Mouse (Mus musculus) limb, embryonic 14.5 days (tissue): ENCODE data around the gene Lmx1a. TPM values are rescaled to one million over a fixed set of nuclear protein-coding genes. Genes with fewer than 3 reads are reported as not detected.

Experiments
- ATAC-seq: fragments of 200-750 bp; cut with Nextera tagmentation; 2 replicates; pipeline ENCODE4 v1.8.0; 2017; ENCODE audit warnings: low read depth, moderate number of reproducible peaks, moderate TSS enrichment; ENCODE audit not compliant: low FRiP score
- DNase-seq: peaks from one replicate; pipeline ENCODE4 v3.0.0-alpha.2; 2015; ENCODE audit warnings: low spot score
- H3K27ac ChIP-seq: fragments of 300-500 bp; sonication (generic); replicated peaks from 2 replicates; pipeline ENCODE4 v1.5.1; 2014; ENCODE audit warnings: low read depth, mild to moderate bottlenecking, low read length, moderate library complexity, mixed read lengths
- H3K27me3 ChIP-seq: fragments of 300-500 bp; sonication (generic); 2 replicates; pipeline ENCODE4 v1.6.1; 2014; ENCODE audit warnings: low read length, mixed read lengths; ENCODE audit not compliant: control insufficient read depth, insufficient read depth
- H3K36me3 ChIP-seq: fragments of 300-500 bp; sonication (generic); 2 replicates; pipeline ENCODE4 v1.6.1; 2014; ENCODE audit warnings: mild to moderate bottlenecking, low read length, moderate library complexity, mixed read lengths; ENCODE audit not compliant: control insufficient read depth, insufficient read depth
- H3K4me1 ChIP-seq: fragments of 300-500 bp; sonication (generic); 2 replicates; pipeline ENCODE4 v1.6.1; 2014; ENCODE audit warnings: antibody characterized with exemption, low read length, mixed read lengths; ENCODE audit not compliant: control insufficient read depth, insufficient read depth
- H3K4me2 ChIP-seq: fragments of 300-500 bp; sonication (generic); replicated peaks from 2 replicates; pipeline ENCODE4 v1.6.1; 2014; ENCODE audit warnings: low read depth, mild to moderate bottlenecking, low read length, moderate library complexity; ENCODE audit not compliant: severe bottlenecking
- H3K4me3 ChIP-seq: fragments of 300-500 bp; sonication (generic); replicated peaks from 2 replicates; pipeline ENCODE4 v1.5.1; 2014; ENCODE audit warnings: low read length
- H3K9ac ChIP-seq: fragments of 300-500 bp; sonication (generic); 2 replicates; pipeline ENCODE4 v1.6.1; 2014; ENCODE audit warnings: mild to moderate bottlenecking, low read depth, low read length, moderate library complexity; ENCODE audit not compliant: severe bottlenecking
- H3K9me3 ChIP-seq: fragments of 300-500 bp; sonication (generic); 2 replicates; pipeline ENCODE4 v1.6.1; 2016; ENCODE audit warnings: low read length; ENCODE audit not compliant: control insufficient read depth
- POLR2A ChIP-seq: fragments of 200-500 bp; IDR thresholded peaks from 2 replicates; pipeline ENCODE4 v1.8.0; 2012; ENCODE audit warnings: inconsistent platforms, mild to moderate bottlenecking, moderate library complexity, borderline replicate concordance; ENCODE audit not compliant: insufficient read depth, insufficient read length; ENCODE audit errors: extremely low read depth
- WGBS: fragments of 180-500 bp; shearing (Covaris S2); extraction: QIAGEN DNeasy Blood & Tissue Kit; methylation state at CpG from one replicate; pipeline ENCODE4 v1.1.7; 2014; 5-methylcytosine and 5-hydroxymethylcytosine counted together
- polyA plus RNA-seq, 2 experiments: library from polyadenylated mRNA; depleted of rRNA in 1 of 2; stranded (reverse) in 1 of 2; unstranded in 1 of 2; fragments of >200 nt; fragmentation: Nextera tagmentation in 1 of 2; extraction: Ambion mirVana in 1 of 2; gene quantifications; 2 replicates each; pipeline versions ENCODE4 v1.2.1 to v1.2.3; 2012 to 2014

Gene Lmx1a
- polyA plus RNA-seq, 2 experiments, result 0.37 to 0.57 TPM

DNA sequence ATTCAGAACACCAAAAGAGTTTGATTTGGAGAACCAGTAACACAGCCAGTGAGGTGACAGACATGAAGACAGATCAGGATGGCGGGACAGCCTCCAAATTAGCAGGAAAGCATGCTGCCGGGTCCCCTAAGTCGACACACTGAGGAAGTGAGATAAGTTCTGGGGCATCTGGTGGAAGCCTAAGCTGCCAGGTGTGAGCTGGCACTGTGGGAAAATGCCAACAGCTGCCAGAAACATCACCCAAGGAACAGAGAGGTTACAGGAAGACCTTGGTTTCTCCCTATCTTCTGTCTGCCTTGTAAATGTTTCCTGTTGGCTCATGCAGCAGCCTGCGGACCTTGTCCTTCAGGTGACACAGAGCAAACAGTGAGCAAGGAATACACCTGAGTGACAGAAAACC is 122.1 kb downstream of the Lmx1a start:
- ATAC-seq, result no peak
- no peak for DNase-seq
- Histone ChIP-seq H3K36me3 (no peaks in the 10 kb centered on the region), H3K4me3 (no peak overlapping the region), H3K9me3 (no peaks in the 10 kb centered on the region), H3K27me3 (no peaks in the 10 kb centered on the region), H3K4me1 (no peaks in the 10 kb centered on the region), H3K4me2 (no peak overlapping the region), H3K27ac (no peak overlapping the region), H3K9ac (no peak overlapping the region)
- TF ChIP-seq POLR2A, result no peak
- WGBS, result 84% methylated on average over 4 of the region's 4 CpGs

DNA sequence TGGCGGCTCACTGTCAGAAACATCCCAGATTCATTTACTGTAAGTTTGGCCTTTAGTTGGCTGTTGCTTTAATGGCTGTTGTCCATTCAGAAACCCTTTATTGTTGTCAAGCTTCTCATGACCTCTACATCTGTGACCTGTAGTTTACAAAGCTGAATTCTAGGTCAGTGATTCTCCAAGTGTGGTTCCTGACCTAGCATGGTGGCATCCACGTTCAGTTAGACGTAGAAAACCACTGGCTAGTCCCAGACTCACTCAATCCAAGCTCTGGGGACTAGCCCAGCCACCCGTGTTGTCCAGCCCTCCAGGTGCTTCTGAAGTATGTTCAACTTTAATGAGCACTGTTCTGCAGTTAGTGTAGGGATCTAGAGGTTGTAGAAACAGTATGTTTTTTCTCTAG is 126.1 kb downstream of the Lmx1a start:
- H3K27ac ChIP-seq, result no peak overlapping the region
- no peak for TF ChIP-seq POLR2A
- 78% methylated on average over 4 of the region's 4 CpGs for WGBS
- no peaks in the 10 kb centered on the region; the same call in 1 of the 2 replicates for H3K4me1 ChIP-seq
- H3K4me3 ChIP-seq, result no peak overlapping the region
- no peaks in the 10 kb centered on the region for H3K9me3 ChIP-seq
- H3K4me2 ChIP-seq, result no peak overlapping the region
- no peak for DNase-seq
- no peaks in the 10 kb centered on the region for H3K36me3 ChIP-seq
- no peak overlapping the region for H3K9ac ChIP-seq
- ATAC-seq, result no peak
- no peaks in the 10 kb centered on the region for H3K27me3 ChIP-seq

GRCm38 (mm10) chr1:167817028-167817427 is 128.0 kb downstream of the Lmx1a start:
- WGBS, result 28% methylated on average over 6 of the region's 6 CpGs
- no peaks in the 10 kb centered on the region; the same call in 1 of the 2 replicates for H3K4me1 ChIP-seq
- ATAC-seq, result no peak
- H3K27me3 ChIP-seq, result no peaks in the 10 kb centered on the region
- no peaks in the 10 kb centered on the region for H3K9me3 ChIP-seq
- H3K9ac ChIP-seq, result no peak overlapping the region
- H3K36me3 ChIP-seq, result no peaks in the 10 kb centered on the region
- no peak for TF ChIP-seq POLR2A
- H3K4me3 ChIP-seq, result no peak overlapping the region
- DNase-seq, result no peak
- H3K4me2 ChIP-seq, result no peak overlapping the region
- H3K27ac ChIP-seq, result no peak overlapping the region

DNA sequence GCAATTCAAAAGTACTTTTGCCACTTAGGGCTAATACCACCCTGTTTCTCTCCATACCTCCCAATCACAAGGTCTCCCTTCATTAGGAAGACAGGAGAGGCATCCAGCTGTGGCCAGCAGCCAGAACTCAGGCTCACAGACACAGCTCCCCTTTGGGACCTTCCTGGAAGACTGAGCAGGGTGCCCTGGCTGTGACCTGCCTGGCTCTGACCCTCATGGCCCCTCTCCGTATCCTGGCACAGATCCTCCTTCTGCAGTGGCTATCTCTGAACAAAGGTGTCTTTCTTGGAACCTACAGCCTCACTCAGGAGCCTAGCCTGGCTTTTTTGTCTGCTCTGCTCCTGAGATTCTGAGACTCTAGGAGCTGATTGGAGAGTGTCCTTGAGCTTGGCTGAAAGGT is 128.6 kb downstream of the Lmx1a start:
- WGBS, result 40% methylated on average over 1 of the region's 1 CpGs
- no peak overlapping the region for H3K27ac ChIP-seq
- H3K9ac ChIP-seq, result no peak overlapping the region
- H3K9me3 ChIP-seq, result no peaks in the 10 kb centered on the region
- no peak overlapping the region for H3K4me2 ChIP-seq
- no peaks in the 10 kb centered on the region for H3K36me3 ChIP-seq
- H3K27me3 ChIP-seq, result no peaks in the 10 kb centered on the region
- ATAC-seq, result no peak
- TF ChIP-seq POLR2A, result no peak
- H3K4me3 ChIP-seq, result no peak overlapping the region
- DNase-seq, result no peak
- H3K4me1 ChIP-seq, result no peaks in the 10 kb centered on the region; the same call in 1 of the 2 replicates

- no peaks in the 10 kb centered on the region for H3K9me3 ChIP-seq
- DNase-seq, result no peak
- no peak overlapping the region for H3K4me2 ChIP-seq
- no peak overlapping the region for H3K9ac ChIP-seq
- no peak overlapping the region for H3K4me3 ChIP-seq
- H3K27ac ChIP-seq, result no peak overlapping the region
- ATAC-seq, result no peak
- TF ChIP-seq POLR2A, result no peak
- no peaks in the 10 kb centered on the region for H3K36me3 ChIP-seq
- WGBS, result 92% methylated on average over 6 of the region's 6 CpGs
- no peaks in the 10 kb centered on the region for H3K27me3 ChIP-seq
- H3K4me1 ChIP-seq, result no peaks in the 10 kb centered on the region; the same call in 1 of the 2 replicates
Measured at GRCm38 (mm10) chr1:167820031-167820430, 131.0 kb downstream of the Lmx1a start.

- Histone ChIP-seq H3K9me3 (no peaks in the 10 kb centered on the region), H3K4me3 (no peak overlapping the region), H3K4me2 (no peak overlapping the region), H3K27me3 (no peaks in the 10 kb centered on the region), H3K4me1 (no peaks in the 10 kb centered on the region; the same call in 1 of the 2 replicates), H3K27ac (no peak overlapping the region), H3K36me3 (no peaks in the 10 kb centered on the region), H3K9ac (no peak overlapping the region)
- ATAC-seq (no peak), DNase-seq (no peak)
- no peak for TF ChIP-seq POLR2A
- 0% methylated on average over 1 of the region's 1 CpGs for WGBS
Measured at GRCm38 (mm10) chr1:167821125-167821524, 132.1 kb downstream of the Lmx1a start.
